Mouse (Mus musculus): ENCODE data around the gene Rims1. TPM values are rescaled to one million over a fixed set of nuclear protein-coding genes. Genes with fewer than 3 reads are reported as not detected.

Gene Rims1
- polyA plus RNA-seq, 1 experiment from 2014 or later: 2.1 TPM

DNA sequence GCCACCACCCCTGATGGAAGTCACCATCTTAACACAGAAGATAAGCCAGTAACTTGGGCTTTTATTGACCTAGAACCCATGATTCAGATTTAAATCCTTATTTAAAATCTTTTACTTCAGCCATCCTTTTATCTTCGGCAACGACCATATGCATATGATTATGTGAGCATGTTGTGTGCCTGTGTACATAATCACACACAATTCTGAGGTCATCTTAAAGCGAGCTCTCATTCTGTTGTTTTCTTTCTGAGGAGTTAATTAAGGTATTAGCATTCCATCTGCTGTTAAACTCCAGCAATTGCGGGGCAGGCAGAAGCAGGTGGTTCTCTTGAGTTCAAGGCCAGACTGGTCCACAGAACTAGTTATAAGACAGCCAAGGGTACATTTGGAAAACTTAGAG lies 452.1 kb downstream of the Rims1 start:
- Histone ChIP-seq H3K4me3 (ENCODE audit: low read depth, low read length) (no peak overlapping the region), H3K36me3 (ENCODE audit: control insufficient read depth, insufficient read depth, low read length) (no peaks in the 10 kb centered on the region), H3K4me1 (ENCODE audit: control insufficient read depth, insufficient read depth, low read length) (no peaks in the 10 kb centered on the region), H3K27ac (replicated peaks; ENCODE audit: low read depth, low read length) (no peak overlapping the region), H3K27me3 (replicated peaks; ENCODE audit: control insufficient read depth, insufficient read depth, low read length) (no peaks in the 10 kb centered on the region), H3K4me2 (ENCODE audit: low read depth, low read length) (no peak overlapping the region), H3K9me3 (ENCODE audit: control insufficient read depth, low read length) (no peaks in the 10 kb centered on the region), H3K9ac (ENCODE audit: low read depth, low read length) (no peak overlapping the region)
- WGBS: 58% methylated on average over 4 of the region's 4 CpGs
- DNase-seq (ENCODE audit: low spot score) (no peak), ATAC-seq (ENCODE audit: low read depth) (no peak)

GRCm38 (mm10) chr1:22338914-22339313 lies 466.9 kb downstream of the Rims1 start:
- H3K4me2 ChIP-seq (ENCODE audit: low read depth, low read length): no peak overlapping the region
- WGBS: 71% methylated on average over 9 of the region's 9 CpGs
- no peaks in the 10 kb centered on the region for H3K4me1 ChIP-seq (ENCODE audit: control insufficient read depth, insufficient read depth, low read length)
- no peak overlapping the region for H3K27ac ChIP-seq (replicated peaks; ENCODE audit: low read depth, low read length)
- H3K36me3 ChIP-seq (ENCODE audit: control insufficient read depth, insufficient read depth, low read length): no peaks in the 10 kb centered on the region
- H3K4me3 ChIP-seq (ENCODE audit: low read depth, low read length): no peak overlapping the region
- no peaks in the 10 kb centered on the region for H3K9me3 ChIP-seq (ENCODE audit: control insufficient read depth, low read length)
- no peak for ATAC-seq (ENCODE audit: low read depth)
- no peaks in the 10 kb centered on the region for H3K27me3 ChIP-seq (replicated peaks; ENCODE audit: control insufficient read depth, insufficient read depth, low read length)
- no peak overlapping the region for H3K9ac ChIP-seq (ENCODE audit: low read depth, low read length)
- peak; percentile 4 for DNase-seq (ENCODE audit: low spot score)

DNA sequence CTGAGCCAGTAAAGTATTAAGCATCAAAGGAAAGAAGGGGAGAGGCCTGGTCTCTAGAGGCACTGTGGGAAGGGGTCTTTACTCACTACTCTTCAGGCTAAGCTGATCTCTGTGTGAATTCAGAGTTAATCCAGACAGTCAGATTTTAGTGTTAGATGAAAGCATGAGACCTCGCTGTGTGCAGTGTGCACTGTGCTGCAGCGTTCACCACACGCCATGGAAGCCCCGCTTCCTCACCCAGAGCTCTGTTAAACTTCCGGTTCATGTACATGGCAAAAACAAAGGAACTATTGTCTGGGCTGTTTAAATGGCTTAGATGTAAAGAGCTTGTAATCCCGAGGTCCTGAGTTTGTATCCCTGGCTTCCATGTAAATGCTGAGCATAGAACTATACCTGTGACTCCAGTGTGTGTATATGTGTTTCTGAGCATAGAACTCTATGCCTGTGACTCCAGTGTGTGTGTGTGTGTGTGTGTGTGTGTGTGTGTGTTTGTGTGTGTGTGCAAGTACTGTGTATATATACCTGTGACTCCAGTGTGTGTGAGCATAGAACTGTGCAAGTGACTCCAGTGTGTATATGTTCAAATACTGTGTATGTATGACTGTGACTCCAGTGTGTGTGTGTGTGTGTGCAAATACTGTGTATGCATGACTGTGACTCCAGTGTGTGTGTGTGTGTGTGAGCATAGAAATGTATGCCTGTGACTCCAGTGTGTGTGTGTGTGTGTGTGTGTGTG lies 484.7 kb downstream of the Rims1 start:
- WGBS: 18% methylated on average over 6 of the region's 6 CpGs
- H3K9ac ChIP-seq (ENCODE audit: low read depth, low read length): no peak overlapping the region
- H3K9me3 ChIP-seq (ENCODE audit: control insufficient read depth, low read length): no peaks in the 10 kb centered on the region
- no peak overlapping the region for H3K4me2 ChIP-seq (ENCODE audit: low read depth, low read length)
- H3K27me3 ChIP-seq (replicated peaks; ENCODE audit: control insufficient read depth, insufficient read depth, low read length): no peaks in the 10 kb centered on the region
- ATAC-seq (ENCODE audit: low read depth) (no peak), DNase-seq (ENCODE audit: low spot score) (peak; percentile 8)
- 0 out of 2 replicates have a peak, but pooled peaks cover 6% of the 10 kb centered on the region for H3K4me1 ChIP-seq (ENCODE audit: control insufficient read depth, insufficient read depth, low read length)
- no peaks in the 10 kb centered on the region for H3K36me3 ChIP-seq (ENCODE audit: control insufficient read depth, insufficient read depth, low read length)
- H3K27ac ChIP-seq (replicated peaks; ENCODE audit: low read depth, low read length): no peak overlapping the region
- no peak overlapping the region for H3K4me3 ChIP-seq (ENCODE audit: low read depth, low read length)

DNA sequence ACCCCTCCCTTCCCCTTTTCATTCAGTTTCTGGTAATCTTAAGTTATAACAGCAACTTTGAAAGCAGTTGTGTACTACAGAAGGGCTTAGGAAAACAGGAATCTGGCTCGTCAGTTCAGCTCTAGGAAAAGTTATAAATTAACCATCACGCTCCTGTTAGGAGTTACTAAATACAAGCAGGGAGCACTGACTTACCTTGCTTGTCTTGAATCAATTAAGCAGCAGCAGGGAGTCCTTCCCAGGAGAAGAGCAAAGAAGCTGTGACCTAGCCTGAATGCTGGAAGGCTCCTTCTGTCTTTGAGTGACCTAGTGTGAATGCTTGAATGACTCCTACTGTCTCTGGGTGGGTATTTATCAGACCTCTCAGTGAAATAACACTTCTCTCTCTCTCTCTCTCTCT lies 490.3 kb downstream of the Rims1 start:
- Histone ChIP-seq H3K4me3 (ENCODE audit: low read depth, low read length) (no peak overlapping the region), H3K9me3 (ENCODE audit: control insufficient read depth, low read length) (no peaks in the 10 kb centered on the region), H3K27me3 (replicated peaks; ENCODE audit: control insufficient read depth, insufficient read depth, low read length) (no peaks in the 10 kb centered on the region), H3K9ac (ENCODE audit: low read depth, low read length) (no peak overlapping the region), H3K36me3 (ENCODE audit: control insufficient read depth, insufficient read depth, low read length) (no peaks in the 10 kb centered on the region), H3K4me2 (ENCODE audit: low read depth, low read length) (no peak overlapping the region), H3K4me1 (ENCODE audit: control insufficient read depth, insufficient read depth, low read length) (0 out of 2 replicates have a peak, but pooled peaks cover under 1% of the 10 kb centered on the region), H3K27ac (replicated peaks; ENCODE audit: low read depth, low read length) (no peak overlapping the region)
- DNase-seq (ENCODE audit: low spot score) (no peak), ATAC-seq (ENCODE audit: low read depth) (no peak)
- 14% methylated on average over 2 of the region's 2 CpGs for WGBS

- Histone ChIP-seq H3K27ac (replicated peaks; ENCODE audit: low read depth, low read length) (no peak overlapping the region), H3K4me2 (ENCODE audit: low read depth, low read length) (no peak overlapping the region), H3K36me3 (ENCODE audit: control insufficient read depth, insufficient read depth, low read length) (no peaks in the 10 kb centered on the region), H3K4me1 (ENCODE audit: control insufficient read depth, insufficient read depth, low read length) (no peaks in the 10 kb centered on the region), H3K9ac (ENCODE audit: low read depth, low read length) (no peak overlapping the region), H3K9me3 (ENCODE audit: control insufficient read depth, low read length) (no peaks in the 10 kb centered on the region), H3K27me3 (replicated peaks; ENCODE audit: control insufficient read depth, insufficient read depth, low read length) (no peaks in the 10 kb centered on the region), H3K4me3 (ENCODE audit: low read depth, low read length) (no peak overlapping the region)
- WGBS: 71% methylated on average over 7 of the region's 7 CpGs
- ATAC-seq (ENCODE audit: low read depth) (no peak), DNase-seq (ENCODE audit: low spot score) (no peak)
These were observed 494.3 kb downstream of the Rims1 start for GRCm38 (mm10) chr1:22311471-22311870.

- ATAC-seq (ENCODE audit: low read depth): no peak
- DNase-seq (ENCODE audit: low spot score): peak; percentile 3
These were observed 499.3 kb downstream of the Rims1 start for GRCm38 (mm10) chr1:22306519-22306918.

DNA sequence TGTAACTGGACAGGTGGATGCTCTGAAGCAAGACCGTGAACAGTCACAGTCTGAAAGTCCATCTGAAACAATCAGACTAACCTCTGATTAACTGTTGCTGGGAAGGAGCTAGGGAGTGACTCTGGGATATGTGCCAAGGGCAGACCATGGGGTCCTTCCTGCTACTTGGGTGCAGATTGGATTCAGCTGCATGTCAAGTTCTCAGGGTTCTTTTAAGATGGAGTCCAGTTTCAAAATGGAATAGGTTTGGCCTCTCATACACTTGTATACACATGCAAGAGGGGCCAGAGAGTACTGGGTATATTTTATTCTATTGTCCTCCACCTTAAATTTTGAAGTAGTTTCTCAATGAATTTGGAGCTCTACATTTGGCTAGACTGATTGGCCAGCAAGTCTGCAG lies 499.9 kb downstream of the Rims1 start:
- no peaks in the 10 kb centered on the region for H3K9me3 ChIP-seq (ENCODE audit: control insufficient read depth, low read length)
- no peak overlapping the region for H3K4me2 ChIP-seq (ENCODE audit: low read depth, low read length)
- ATAC-seq (ENCODE audit: low read depth): no peak
- H3K9ac ChIP-seq (ENCODE audit: low read depth, low read length): no peak overlapping the region
- H3K4me1 ChIP-seq (ENCODE audit: control insufficient read depth, insufficient read depth, low read length): no peaks in the 10 kb centered on the region
- WGBS: 96% methylated on average over 1 of the region's 1 CpGs
- DNase-seq (ENCODE audit: low spot score): no peak
- H3K27ac ChIP-seq (replicated peaks; ENCODE audit: low read depth, low read length): no peak overlapping the region
- H3K4me3 ChIP-seq (ENCODE audit: low read depth, low read length): no peak overlapping the region
- no peaks in the 10 kb centered on the region for H3K36me3 ChIP-seq (ENCODE audit: control insufficient read depth, insufficient read depth, low read length)
- no peaks in the 10 kb centered on the region for H3K27me3 ChIP-seq (replicated peaks; ENCODE audit: control insufficient read depth, insufficient read depth, low read length)

More at GRCm38 (mm10) chr1:22306519-22306918, 499.3 kb downstream of the Rims1 start:
- no peak overlapping the region for H3K9ac ChIP-seq (ENCODE audit: low read depth, low read length)
- H3K9me3 ChIP-seq (ENCODE audit: control insufficient read depth, low read length): no peaks in the 10 kb centered on the region
- no peak overlapping the region for H3K27ac ChIP-seq (replicated peaks; ENCODE audit: low read depth, low read length)
- no peaks in the 10 kb centered on the region for H3K36me3 ChIP-seq (ENCODE audit: control insufficient read depth, insufficient read depth, low read length)
- WGBS: 67% methylated on average over 5 of the region's 5 CpGs
- no peak overlapping the region for H3K4me2 ChIP-seq (ENCODE audit: low read depth, low read length)
- H3K4me3 ChIP-seq (ENCODE audit: low read depth, low read length): no peak overlapping the region
- no peaks in the 10 kb centered on the region for H3K4me1 ChIP-seq (ENCODE audit: control insufficient read depth, insufficient read depth, low read length)
- no peaks in the 10 kb centered on the region for H3K27me3 ChIP-seq (replicated peaks; ENCODE audit: control insufficient read depth, insufficient read depth, low read length)

- no peak for ATAC-seq (ENCODE audit: low read depth)
- no peak for DNase-seq (ENCODE audit: low spot score)
- 15% methylated on average over 3 of the region's 3 CpGs for WGBS
These were observed 511.8 kb downstream of the Rims1 start for GRCm38 (mm10) chr1:22293953-22294352.

GRCm38 (mm10) chr1:22293310-22293709 lies 512.5 kb downstream of the Rims1 start:
- Histone ChIP-seq H3K4me1 (ENCODE audit: control insufficient read depth, insufficient read depth, low read length) (no peaks in the 10 kb centered on the region), H3K9ac (ENCODE audit: low read depth, low read length) (no peak overlapping the region), H3K4me2 (ENCODE audit: low read depth, low read length) (no peak overlapping the region), H3K27ac (replicated peaks; ENCODE audit: low read depth, low read length) (no peak overlapping the region), H3K4me3 (ENCODE audit: low read depth, low read length) (no peak overlapping the region), H3K27me3 (replicated peaks; ENCODE audit: control insufficient read depth, insufficient read depth, low read length) (no peaks in the 10 kb centered on the region), H3K9me3 (ENCODE audit: control insufficient read depth, low read length) (no peaks in the 10 kb centered on the region), H3K36me3 (ENCODE audit: control insufficient read depth, insufficient read depth, low read length) (no peaks in the 10 kb centered on the region)
- DNase-seq (ENCODE audit: low spot score) (no peak), ATAC-seq (ENCODE audit: low read depth) (no peak)
- 88% methylated on average over 2 of the region's 2 CpGs for WGBS

More at GRCm38 (mm10) chr1:22293953-22294352, 511.8 kb downstream of the Rims1 start:
- Histone ChIP-seq H3K4me2 (ENCODE audit: low read depth, low read length) (no peak overlapping the region), H3K4me1 (ENCODE audit: control insufficient read depth, insufficient read depth, low read length) (no peaks in the 10 kb centered on the region), H3K9me3 (ENCODE audit: control insufficient read depth, low read length) (no peaks in the 10 kb centered on the region), H3K4me3 (ENCODE audit: low read depth, low read length) (no peak overlapping the region), H3K9ac (ENCODE audit: low read depth, low read length) (no peak overlapping the region), H3K27me3 (replicated peaks; ENCODE audit: control insufficient read depth, insufficient read depth, low read length) (no peaks in the 10 kb centered on the region), H3K27ac (replicated peaks; ENCODE audit: low read depth, low read length) (no peak overlapping the region), H3K36me3 (ENCODE audit: control insufficient read depth, insufficient read depth, low read length) (no peaks in the 10 kb centered on the region)
